Mouse (Mus musculus): ENCODE results near the gene Cyb561d2.

The Cyb561d2 gene

GRCm38 (mm10) chr9:107550491-107551116, 8.6 kb upstream of the Cyb561d2 start:
- in situ Hi-C loops (cut with MboI; ENCODE audit: low sequenced_read_pairs): no loop called here

DNA sequence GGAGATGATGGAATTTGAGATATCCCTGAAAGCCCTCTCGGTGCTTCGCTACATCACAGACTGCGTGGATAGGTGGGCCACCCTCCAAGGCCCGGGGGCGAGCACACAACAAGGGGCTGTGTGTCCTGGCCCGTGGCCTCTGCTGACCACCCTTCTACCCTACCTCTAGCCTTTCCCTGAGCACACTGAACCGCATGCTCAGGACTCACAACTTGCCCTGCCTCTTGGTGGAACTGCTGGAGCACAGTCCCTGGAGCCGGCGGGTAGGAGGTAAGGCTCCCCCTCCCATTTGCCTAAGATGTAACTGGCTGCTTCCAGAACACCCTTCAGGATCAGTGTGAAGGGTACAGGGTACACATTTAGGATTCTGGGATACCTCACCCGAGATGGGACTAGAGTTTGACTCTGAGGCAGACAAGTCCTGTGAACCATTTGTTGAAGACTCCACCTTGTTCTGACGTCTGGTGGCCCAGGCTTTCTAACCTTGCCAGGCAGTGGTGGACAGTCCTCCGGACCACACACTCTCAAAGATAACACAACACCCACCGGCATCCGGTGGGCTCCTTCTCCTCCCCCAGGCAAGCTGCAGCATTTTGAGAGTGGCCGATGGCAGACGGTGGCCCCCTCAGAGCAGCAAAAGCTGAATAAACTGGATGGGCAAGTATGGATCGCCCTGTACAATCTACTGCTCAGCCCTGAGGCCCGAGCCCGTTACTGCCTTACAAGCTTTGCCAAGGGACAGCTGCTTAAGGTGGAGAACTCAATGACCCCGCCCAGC, 7.5 kb upstream of the Cyb561d2 start:
- in situ Hi-C loops (cut with MboI; ENCODE audit: low sequenced_read_pairs): no loop called here

DNA sequence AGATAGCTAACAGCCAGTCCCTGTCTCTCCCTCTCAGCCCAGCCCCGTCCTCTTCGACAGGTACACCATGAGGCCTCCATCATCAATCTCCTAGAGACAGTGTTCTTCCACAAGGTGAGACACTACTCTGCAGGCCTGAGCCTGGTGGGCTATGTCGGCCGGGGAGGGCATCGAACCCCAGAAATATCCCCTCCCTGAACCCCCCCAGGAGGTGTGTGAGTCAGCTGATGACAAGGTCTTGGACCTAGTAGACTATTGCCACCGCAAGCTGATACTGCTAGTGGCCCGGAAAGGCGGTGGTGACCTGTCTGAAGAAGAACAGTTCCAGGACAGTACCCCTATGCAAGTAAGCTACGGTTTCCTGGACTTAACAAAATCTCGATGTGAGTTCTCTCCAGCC, 6.8 kb upstream of the Cyb561d2 start:
- in situ Hi-C loops (cut with MboI; ENCODE audit: low sequenced_read_pairs): no loop called here

GRCm38 (mm10) chr9:107547957-107548356, 6.0 kb upstream of the Cyb561d2 start:
- in situ Hi-C loops (cut with MboI; ENCODE audit: low sequenced_read_pairs): no loop called here

- in situ Hi-C loops (cut with MboI; ENCODE audit: low sequenced_read_pairs): no loop called here
Measured at GRCm38 (mm10) chr9:107547026-107547425, 5.0 kb upstream of the Cyb561d2 start, which contains the start of gene Zmynd10. Zmynd10 (plus strand) TSS chr9:107547298.

- in situ Hi-C loops (cut with MboI; ENCODE audit: low sequenced_read_pairs): no loop called here
Measured at GRCm38 (mm10) chr9:107545602-107546001, 3.6 kb upstream of the Cyb561d2 start.

- in situ Hi-C loops (cut with MboI; ENCODE audit: low sequenced_read_pairs): no loop called here
Measured at GRCm38 (mm10) chr9:107545199-107545598, 3.2 kb upstream of the Cyb561d2 start.

DNA sequence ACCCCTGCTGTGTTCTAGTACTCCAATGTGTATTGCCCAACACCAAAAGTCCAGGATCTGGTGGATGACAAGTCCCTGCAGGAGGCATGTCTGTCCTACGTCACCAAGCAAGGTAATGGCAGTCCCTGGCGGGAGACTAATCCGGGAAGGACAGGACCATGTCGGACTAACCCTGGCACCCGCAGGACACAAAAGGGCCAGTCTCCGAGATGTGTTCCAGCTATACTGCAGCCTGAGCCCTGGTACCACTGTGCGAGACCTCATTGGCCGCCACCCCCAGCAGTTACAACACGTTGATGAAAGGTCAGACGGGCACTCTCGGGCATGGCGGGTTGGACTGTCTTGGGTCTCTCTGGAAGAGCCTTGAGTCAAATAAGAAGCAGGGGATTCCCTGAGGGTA, 2.7 kb upstream of the Cyb561d2 start:
- in situ Hi-C loops (cut with MboI; ENCODE audit: low sequenced_read_pairs): no loop called here

DNA sequence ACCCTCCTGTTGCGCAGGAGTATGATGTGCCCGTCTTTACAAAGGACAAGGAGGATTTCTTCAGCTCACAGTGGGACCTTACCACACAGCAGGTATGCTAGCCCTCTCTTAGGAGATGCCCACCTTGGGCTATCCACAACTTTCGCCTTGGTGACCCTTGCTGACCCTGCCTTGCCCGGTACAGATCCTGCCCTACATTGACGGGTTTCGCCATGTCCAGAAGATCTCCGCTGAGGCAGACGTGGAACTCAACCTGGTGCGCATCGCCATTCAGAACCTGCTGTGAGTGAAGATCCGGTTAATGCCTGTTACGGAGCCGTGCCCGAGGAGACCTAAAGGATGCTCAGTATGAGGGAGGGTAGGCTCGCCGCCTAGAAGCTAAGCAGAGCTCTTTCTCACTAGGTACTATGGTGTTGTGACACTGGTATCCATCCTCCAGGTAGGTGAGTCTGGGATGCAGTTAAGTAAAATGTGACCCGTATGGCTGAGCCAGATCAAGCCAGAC, 2.3 kb upstream of the Cyb561d2 start:
- in situ Hi-C loops (cut with MboI; ENCODE audit: low sequenced_read_pairs): no loop called here

GRCm38 (mm10) chr9:107543299-107543698, 1.3 kb upstream of the Cyb561d2 start:
- in situ Hi-C loops (cut with MboI; ENCODE audit: low sequenced_read_pairs): no loop called here

- in situ Hi-C loops (cut with MboI; ENCODE audit: low sequenced_read_pairs): no loop called here
Measured at GRCm38 (mm10) chr9:107542721-107543120, 728 bp upstream of the Cyb561d2 start.

GRCm38 (mm10) chr9:107542352-107542686, 326 bp upstream of the Cyb561d2 start:
- in situ Hi-C loops (cut with MboI; ENCODE audit: low sequenced_read_pairs): no loop called here

DNA sequence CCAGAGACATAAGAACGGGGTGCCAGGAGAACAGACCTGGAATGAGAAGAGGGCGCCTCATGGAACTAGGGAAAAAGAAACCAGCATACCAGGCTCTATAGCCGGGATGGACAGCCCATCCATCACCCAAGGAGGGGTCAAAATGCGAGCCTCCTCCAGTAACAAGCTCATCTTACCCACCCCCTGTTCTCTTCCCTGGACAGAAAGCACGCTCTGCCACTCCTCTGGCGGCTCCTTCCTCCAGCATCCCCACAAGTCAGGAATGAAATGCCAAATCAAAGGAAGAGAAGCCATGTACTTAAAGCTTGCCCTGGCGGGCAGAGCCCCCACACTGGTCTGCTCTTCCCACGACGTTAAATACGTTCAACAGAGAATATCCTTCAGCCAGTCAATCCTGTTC, 988 bp downstream of the Cyb561d2 start:
- in situ Hi-C loops (cut with MboI; ENCODE audit: low sequenced_read_pairs): no loop called here

DNA sequence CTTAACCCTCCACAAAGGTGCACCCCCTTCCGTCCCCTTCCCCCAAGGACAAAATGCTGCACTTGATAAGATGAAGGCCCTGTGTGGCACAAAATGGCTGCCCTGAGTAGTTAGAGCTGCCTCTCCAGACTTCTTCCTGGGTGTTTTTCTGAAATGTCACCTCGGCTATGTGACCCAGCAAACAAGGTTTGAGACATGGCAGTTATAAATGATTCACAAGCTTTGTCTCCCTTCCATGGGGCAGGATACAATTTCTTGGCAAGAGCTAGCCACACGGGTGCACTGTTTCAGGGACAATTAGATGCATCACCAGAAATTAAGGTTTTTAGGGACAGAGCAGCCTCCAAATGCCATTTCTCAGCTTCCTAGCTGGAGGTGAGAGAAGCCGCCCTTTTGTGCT, 1.6 kb downstream of the Cyb561d2 start:
- in situ Hi-C loops (cut with MboI; ENCODE audit: low sequenced_read_pairs): no loop called here

DNA sequence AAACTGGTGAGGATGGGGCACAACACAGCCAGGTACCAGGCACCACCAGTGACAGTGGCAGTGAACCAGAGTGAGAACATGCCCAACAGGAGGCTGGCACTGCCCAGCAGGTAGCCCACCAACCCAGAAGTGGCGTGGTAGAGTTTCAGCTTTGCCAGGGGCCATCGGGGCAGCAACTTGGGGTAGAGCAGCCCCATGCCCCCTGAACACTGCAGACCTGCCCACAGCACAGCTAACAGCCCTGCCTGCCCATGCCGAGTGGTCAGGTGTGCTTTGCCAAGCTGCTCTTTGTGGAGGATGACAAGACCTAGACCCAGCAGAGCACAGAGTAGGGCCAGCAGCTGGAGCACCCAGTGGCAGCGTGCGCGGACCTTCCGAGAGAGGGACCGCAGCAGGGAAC, 2.1 kb downstream of the Cyb561d2 start:
- in situ Hi-C loops (cut with MboI; ENCODE audit: low sequenced_read_pairs): no loop called here

DNA sequence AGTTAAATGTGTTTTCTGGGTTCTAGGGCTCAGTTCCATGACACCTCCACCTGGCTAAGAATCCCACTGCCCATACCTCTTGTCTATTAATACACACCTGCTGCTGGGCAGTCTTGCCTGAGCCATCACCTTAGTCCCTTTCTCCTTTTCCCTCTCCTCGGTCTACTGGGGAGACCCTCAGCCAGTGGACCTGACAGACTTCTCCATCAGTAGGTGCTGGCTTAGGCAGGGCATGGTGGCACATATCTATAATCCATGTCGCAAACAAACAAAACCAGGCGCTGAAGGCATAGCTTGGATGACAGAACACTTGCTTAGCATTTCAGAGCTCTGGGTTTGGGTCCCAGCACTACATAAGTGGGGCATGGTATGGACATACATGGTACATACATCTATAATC, 3.3 kb downstream of the Cyb561d2 start:
- in situ Hi-C loops (cut with MboI; ENCODE audit: low sequenced_read_pairs): no loop called here

- in situ Hi-C loops (cut with MboI; ENCODE audit: low sequenced_read_pairs): no loop called here
Measured at GRCm38 (mm10) chr9:107538231-107538630, 3.8 kb downstream of the Cyb561d2 start.

DNA sequence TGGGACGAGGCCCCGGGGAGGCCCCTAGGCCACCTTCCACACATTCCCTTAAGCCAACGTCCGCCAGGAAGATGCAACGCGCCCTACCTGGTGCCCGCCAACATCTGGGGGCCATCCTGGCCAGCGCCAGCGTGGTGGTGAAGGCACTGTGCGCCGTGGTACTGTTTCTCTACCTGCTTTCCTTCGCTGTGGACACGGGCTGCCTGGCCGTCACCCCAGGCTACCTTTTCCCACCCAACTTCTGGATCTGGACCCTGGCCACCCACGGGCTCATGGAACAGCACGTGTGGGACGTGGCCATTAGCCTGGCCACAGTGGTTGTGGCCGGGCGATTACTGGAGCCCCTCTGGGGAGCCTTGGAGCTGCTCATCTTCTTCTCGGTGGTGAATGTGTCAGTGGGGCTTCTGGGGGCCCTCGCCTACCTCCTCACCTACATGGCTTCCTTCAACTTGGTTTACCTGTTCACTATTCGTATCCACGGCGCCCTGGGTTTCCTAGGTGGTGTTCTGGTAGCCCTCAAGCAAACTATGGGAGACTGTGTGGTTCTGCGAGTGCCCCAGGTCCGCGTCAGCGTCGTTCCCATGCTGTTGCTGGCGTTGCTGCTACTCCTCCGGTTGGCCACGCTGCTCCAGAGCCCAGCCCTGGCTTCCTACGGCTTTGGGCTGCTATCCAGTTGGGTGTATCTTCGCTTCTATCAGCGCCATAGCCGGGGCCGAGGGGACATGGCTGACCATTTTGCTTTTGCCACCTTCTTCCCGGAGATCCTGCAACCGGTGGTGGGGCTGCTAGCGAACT, 7.4 kb downstream of the Cyb561d2 start:
- in situ Hi-C loops (cut with MboI; ENCODE audit: low sequenced_read_pairs): no loop called here

- in situ Hi-C loops (cut with MboI; ENCODE audit: low sequenced_read_pairs): no loop called here
Measured at GRCm38 (mm10) chr9:107533791-107534407, 8.1 kb downstream of the Cyb561d2 start, which contains the start of gene Tmem115. Tmem115 (plus strand) TSS chr9:107533945.

DNA sequence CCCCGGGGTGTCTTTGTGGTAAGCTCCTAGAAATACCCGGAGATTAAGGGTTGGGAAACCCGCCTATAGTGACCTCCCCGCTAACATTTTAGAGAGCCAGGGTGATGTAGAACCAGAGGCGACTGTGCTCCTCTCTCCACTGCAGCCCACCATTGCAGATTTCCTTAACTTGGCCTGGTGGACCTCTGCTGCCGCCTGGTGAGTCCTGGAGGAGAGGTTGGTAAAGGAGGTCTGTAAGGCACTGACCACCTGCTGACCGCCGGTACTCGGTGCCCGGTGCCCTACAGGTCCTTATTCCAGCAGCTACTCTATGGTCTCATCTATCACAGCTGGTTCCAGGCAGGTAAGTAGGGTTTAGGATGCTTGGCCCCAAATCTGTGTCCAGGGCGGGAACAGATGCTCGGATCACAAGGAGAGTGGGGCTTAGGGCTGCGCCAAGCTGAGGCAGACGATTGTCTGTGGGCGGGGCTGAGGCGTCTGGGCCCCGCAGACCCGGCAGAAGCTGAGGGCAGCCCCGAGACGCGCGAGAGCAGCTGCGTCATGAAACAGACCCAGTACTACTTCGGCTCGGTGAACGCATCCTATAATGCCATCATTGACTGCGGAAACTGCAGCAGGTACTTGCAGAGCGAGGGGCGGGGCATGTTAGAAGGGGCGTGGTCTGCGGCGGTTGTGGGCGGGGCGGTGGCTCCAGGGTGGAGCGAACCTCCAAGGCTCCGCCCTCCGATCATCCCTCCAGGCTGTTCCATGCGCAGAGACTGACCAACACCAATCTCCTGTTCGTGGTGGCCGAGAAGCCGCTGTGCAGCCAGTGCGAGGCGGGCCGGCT, 15.6 kb downstream of the Cyb561d2 start:
- in situ Hi-C loops (cut with MboI; ENCODE audit: low sequenced_read_pairs): no loop called here
